Mouse (Mus musculus) testis, adult 2 months (tissue): ENCODE measurements around the gene Bcl10.

Source experiments
- CTCF ChIP-seq: fragments of 200-500 bp; IDR thresholded peaks from 2 replicates; pipeline ENCODE4 v1.5.1; 2012; ENCODE audit warnings: low read depth, mild to moderate bottlenecking, inconsistent platforms, low read length, moderate library complexity; ENCODE audit not compliant: control insufficient read depth, insufficient read depth, insufficient replicate concordance
- POLR2A ChIP-seq: fragments of 200-500 bp; IDR thresholded peaks from 2 replicates; pipeline ENCODE4 v1.6.1; 2012; ENCODE audit warnings: low read depth, mild to moderate bottlenecking, inconsistent platforms, low read length, moderate library complexity; ENCODE audit not compliant: control insufficient read depth

- TF ChIP-seq CTCF (no peak), POLR2A (peak; percentile 76)
Measured at GRCm38 (mm10) chr3:145923874-145924577, 1.4 kb downstream of the Bcl10 start.
